Mouse (Mus musculus): Measurements from ENCODE around the gene Vps13d.

DNA sequence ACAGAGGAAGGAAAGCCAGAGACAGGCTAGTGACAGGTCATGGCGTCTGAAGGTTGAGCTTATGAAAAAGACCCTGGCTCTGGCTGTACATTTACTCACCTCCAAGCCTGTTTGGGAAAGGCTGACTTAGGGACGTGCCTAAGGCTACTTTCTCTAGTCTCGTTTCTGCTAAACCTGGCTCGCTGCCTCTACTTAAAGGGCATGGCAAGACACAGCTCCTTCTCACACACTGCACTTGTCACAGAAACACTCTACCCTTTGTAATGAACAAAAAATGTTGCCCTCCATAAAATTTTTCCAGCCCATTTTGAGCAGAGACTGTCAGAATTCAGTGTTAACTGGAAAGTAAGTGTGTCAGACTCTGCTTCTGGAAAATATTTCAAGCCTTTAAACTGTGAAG lies 70.4 kb downstream of the Vps13d start:
- TF ChIP-seq CTCF (IDR thresholded peaks at IDR 0.05; ENCODE audit: control insufficient read depth, insufficient read depth, insufficient replicate concordance, low read depth, low read length) (no peak), POLR2A (IDR thresholded peaks at IDR 0.05; ENCODE audit: control insufficient read depth, low read depth, low read length) (no peak)

All from testis, adult 2 months (tissue).